Mouse (Mus musculus): ENCODE results near the gene Kremen1. TPM values are rescaled to one million over a fixed set of nuclear protein-coding genes. Genes with fewer than 3 reads are reported as not detected.
A peak's percentile ranks its signal among the peaks of the same experiment; 100 is the strongest.

The Kremen1 gene
- total RNA-seq, 2 experiments from 2014 or later, result 14.4 to 16.4 TPM

DNA sequence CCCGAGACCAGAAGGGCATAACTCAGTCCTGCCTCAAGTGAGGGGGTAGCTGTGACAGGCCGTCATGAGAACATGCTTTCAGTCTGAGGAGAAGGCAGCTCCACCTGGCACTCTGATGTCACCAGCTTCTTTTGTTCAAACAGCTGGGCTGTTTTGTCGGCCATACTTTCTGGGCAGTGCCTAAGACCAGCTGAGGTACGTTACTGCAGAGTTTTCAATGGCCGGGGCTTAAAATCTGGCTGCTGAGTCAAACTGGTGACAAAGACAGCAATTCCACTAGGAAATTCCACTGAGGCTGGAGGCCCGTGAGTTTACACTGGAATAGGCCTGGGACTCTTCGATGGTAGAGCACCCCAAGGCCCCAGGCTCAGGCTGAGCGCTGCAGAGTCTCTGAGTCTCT is 84.7 kb downstream of the Kremen1 start:
- DNase-seq (ENCODE audit: low spot score in 2 of 2), result no peak

DNA sequence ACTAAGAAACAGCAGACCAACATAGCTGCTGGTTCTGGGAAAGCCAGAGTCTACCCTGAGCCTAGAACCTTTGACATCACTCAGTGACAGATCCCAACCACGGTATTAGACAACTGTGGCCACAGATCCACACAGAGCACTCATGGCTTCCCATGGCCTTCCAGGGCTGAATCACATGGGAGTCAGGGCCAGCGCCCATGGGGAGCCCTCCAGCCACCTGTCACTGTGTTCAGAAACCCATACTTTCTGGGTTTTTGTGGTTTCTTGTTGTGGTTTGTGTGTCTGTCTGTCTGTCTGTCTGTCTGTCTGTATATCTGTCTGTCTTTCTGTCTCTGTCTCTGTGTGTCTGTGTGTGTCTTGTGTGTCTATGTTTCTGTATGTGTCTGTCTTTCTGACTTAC is 85.5 kb downstream of the Kremen1 start:
- no peak for DNase-seq (ENCODE audit: low spot score in 2 of 2)

DNA sequence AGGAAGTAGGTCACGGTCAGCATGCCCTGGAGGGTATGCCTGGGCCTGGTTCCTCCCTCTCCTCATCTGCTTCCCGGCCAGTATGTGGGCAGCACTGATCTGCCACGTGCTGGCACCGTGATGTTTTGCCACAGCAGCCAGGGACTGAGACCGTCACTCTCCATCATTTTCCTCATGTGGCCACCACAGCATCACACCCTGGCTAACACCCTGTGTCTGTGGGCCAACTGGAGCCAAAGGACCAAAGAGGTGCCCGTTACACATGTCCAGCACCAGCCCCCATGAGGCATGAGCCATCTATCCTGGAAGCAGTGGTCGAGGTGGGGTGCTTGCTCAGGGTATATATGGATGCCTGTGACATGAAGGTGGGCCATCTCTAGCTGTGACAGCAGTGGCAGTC is 86.2 kb downstream of the Kremen1 start:
- DNase-seq (ENCODE audit: low spot score in 2 of 2), result no peak

GRCm38 (mm10) chr11:5172861-5173260 is 88.5 kb downstream of the Kremen1 start:
- DNase-seq (ENCODE audit: low spot score in 2 of 2), result no peak

GRCm38 (mm10) chr11:5167311-5167710 is 94.0 kb downstream of the Kremen1 start:
- DNase-seq (ENCODE audit: low spot score in 2 of 2), result no peak

- peak; percentile 67 to 82 for DNase-seq (ENCODE audit: low spot score in 2 of 2)
Observed at GRCm38 (mm10) chr11:5165471-5165916, 95.9 kb downstream of the Kremen1 start.

DNA sequence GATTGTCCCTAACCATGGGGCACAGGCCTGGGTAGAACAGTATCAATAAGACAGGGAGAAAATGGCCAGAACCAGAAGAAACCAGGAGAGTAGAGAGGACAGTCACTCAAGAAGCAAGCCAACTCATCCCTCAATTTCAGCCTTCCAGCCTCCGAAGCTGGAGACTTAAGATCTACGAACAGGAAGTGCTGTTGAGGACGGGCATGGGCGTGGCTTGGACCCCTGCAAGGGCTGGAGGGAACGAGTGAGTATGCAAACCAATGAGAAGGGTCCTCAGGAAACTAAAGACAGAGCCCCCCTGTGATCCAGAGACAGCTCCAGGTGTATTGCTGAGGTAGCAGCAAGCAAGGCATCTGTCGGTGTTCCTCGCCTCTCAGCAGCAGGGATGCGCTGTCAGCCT is 97.0 kb downstream of the Kremen1 start:
- no peak for DNase-seq (ENCODE audit: low spot score in 2 of 2)

DNA sequence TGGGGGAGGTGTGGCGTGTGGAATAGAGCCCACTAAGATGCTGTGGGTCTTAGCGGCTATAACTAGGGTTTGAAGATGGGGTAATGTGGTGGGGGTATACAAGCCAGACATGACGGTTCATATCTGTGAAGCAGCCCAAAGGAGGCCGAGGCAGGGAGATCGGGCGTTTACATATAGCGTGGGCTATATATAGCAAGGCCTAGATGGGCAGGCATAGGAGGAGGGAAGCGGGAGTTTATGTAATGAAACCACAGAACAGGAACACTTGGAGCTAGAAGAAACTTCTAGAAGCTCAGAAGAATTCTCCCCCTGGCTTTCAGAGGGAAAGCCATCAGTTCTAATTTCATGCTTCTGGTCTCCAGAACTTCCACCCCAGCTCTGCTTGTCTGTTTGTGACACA is 97.9 kb downstream of the Kremen1 start:
- no peak for DNase-seq (ENCODE audit: low spot score in 2 of 2)

DNA sequence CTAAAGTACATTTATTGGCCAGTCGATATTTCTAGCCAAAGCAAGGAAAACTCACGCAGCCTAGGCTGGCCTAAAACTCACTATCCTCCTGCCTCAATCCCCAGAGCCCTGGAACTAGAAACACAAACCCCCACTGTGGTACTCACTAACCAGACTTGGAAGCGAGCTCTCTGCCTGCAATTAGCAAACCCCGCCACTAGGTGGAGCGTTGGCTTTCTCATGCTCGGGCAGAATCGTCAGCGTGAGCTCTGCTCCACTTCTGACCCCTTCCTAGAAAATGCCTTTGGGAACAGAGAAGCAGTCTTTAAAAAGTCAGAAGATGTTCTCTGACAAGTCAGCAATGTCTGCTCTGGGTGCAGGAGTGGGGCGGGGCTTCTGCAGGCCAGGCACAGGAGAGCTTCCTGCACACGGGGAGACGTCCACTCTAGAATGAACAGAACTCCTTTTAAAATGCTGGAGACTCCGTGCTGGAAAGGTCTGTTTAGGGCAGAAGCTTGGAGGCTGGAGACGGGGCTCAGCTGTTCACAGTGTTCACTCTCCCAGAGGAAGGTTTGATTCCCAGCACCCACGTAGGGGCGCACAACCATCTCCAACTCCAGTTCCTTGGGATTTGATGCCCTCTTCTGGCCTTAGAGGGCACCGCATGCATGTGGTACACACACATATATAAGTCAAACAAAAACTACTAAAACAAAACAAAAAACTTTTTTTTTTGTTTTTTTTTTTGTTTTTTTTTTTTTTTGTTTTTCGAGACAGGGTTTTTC is 100.5 kb downstream of the Kremen1 start:
- peak; percentile 26 to 50 for DNase-seq (ENCODE audit: low spot score in 2 of 2)

- DNase-seq (ENCODE audit: low spot score in 2 of 2), result no peak
Observed at GRCm38 (mm10) chr11:5158056-5158455, 103.3 kb downstream of the Kremen1 start.

DNA sequence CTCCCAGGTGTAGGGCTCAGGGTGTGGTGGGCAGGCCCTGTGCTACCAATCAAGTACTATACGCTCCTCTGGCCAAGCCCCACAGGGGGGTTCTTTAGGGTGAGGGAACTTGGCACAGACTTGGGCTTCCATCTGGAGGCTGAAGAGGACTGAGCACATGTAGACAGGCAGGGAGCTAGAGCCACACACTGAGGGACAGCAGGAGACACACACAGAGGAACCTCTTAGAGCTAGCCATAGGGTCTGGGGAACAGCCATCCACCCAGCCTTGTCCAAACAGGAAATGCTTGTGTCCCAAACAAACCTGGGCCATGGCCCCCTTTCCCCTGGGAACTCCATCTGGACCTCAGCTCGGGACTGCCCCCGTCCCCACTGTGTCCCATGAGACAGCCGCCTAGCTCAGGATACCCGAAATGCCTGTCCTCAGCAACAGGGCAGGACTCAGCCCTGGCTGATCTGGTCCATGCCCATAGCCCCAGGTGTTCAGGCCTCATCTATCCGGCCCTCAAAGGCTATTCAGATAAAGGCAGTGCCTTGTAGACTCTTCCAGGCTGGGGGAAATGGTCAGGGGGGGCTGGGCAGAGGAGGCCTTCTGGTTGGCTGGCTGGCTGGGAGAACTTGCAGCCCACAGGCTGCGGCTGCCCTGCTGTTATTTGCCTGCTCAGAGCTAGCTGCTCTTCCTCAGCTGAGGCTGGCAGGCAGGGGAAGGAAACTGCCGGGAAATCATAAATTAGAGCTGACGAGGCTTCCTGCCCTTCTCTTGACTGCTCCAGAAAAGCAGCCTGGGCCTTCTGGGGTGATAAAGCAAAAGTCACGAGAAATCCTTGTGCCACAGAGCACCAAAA is 106.2 kb downstream of the Kremen1 start:
- DNase-seq (ENCODE audit: low spot score in 2 of 2), result no peak

- DNase-seq (ENCODE audit: low spot score in 2 of 2), result no peak
Observed at GRCm38 (mm10) chr11:5151680-5152337, 109.5 kb downstream of the Kremen1 start, which contains the start of gene Emid1. Gene Emid1 (minus strand): TSS chr11:5152257.

DNA sequence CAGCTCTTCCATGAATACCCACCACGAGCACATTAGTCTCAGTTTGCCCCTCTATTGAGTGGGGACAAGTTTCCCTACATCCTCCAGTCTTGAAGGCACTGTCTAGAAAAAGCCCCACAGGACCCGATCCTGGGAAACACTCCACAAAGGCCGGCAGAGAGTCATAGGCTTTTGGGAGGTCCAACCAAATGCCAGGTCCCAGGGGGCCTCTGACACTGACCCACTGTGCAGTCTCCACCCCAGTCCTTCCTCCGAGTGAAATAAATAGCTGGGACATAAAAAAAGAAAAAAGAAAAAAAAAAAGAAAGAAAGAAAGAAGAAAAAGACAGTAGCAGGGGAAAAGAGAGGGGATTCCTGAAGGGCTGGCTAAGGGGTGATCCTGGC is 110.1 kb downstream of the Kremen1 start:
- no peak for DNase-seq (ENCODE audit: low spot score in 2 of 2)

- no peak for DNase-seq (ENCODE audit: low spot score in 2 of 2)
Observed at GRCm38 (mm10) chr11:5150416-5151246, 110.7 kb downstream of the Kremen1 start.

GRCm38 (mm10) chr11:5149955-5150354 is 111.4 kb downstream of the Kremen1 start:
- no peak for DNase-seq (ENCODE audit: low spot score in 2 of 2)

- DNase-seq (ENCODE audit: low spot score in 2 of 2), result no peak
Observed at GRCm38 (mm10) chr11:5149249-5149648, 112.1 kb downstream of the Kremen1 start.

DNA sequence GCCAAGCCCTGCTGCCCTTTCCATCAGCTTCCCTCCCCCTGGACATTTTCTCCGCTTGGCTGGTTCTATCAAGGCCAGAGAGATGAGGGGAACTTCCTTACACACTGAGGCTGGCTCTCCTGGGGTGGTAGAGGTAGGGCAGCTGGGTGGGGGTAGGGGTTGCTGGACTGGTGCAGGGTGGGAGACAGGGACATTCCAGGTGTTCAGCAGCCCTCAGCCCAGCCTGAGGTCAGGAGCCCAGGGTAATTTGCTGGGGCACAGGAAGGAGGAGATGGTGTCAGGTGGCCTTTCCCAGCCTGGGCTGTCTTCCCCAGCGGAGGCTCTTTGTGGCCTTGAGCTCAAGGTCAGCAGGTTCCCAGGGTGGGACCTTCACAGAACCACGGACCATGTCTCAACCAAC is 115.8 kb downstream of the Kremen1 start:
- no peak for DNase-seq (ENCODE audit: low spot score in 2 of 2)

GRCm38 (mm10) chr11:5141965-5142364 is 119.4 kb downstream of the Kremen1 start:
- DNase-seq (ENCODE audit: low spot score in 2 of 2), result no peak
